Mouse (Mus musculus): Measurements from ENCODE around the gene Pard3b. TPM values are rescaled to one million over a fixed set of nuclear protein-coding genes. Genes with fewer than 3 reads are reported as not detected.

Gene Pard3b
- polyA plus RNA-seq, 1 experiment from 2014 or later = 8.8 TPM

DNA sequence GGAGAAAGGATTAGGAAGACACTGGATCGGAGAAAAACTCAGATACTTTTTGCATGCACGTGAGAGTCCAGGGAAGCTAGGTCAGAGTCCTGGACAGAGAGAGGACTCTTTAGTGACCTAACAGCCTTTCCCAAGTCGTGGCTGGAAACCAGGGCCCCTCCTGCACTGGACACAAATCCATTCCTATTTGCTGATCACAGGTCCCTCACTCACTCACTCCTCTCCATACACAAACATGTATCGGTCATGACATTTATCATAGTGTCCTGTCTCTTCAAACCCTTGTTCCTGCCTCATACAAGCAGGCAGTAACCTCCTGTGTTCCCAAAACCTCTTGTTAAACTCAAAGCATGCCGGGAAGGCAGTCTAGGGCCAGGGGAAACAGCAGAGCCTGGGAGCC is 1028.2 kb downstream of the Pard3b start:
- peak; percentile 64 for DNase-seq (ENCODE audit: low spot score, missing footprints)
- H3K27ac ChIP-seq (ENCODE audit: low read depth, low read length) = no peak overlapping the region
- H3K4me1 ChIP-seq (ENCODE audit: control insufficient read depth, insufficient read depth, low read length) = peaks cover 6% of the 10 kb centered on the region
- H3K27me3 ChIP-seq (ENCODE audit: control insufficient read depth, insufficient read depth, low read length) = no peaks in the 10 kb centered on the region
- no peaks in the 10 kb centered on the region; the same call in 1 of the 2 replicates for H3K9me3 ChIP-seq (ENCODE audit: control insufficient read depth, low read length)
- ATAC-seq (ENCODE audit: low FRiP score) = no peak
- H3K4me2 ChIP-seq = no peak overlapping the region
- 75% methylated on average over 5 of the region's 5 CpGs for WGBS
- H3K4me3 ChIP-seq (ENCODE audit: low read depth, low read length) = no peak overlapping the region
- no peaks in the 10 kb centered on the region for H3K36me3 ChIP-seq (ENCODE audit: control insufficient read depth, insufficient read depth, low read length)
- no peak overlapping the region for H3K9ac ChIP-seq (ENCODE audit: low read length)

DNA sequence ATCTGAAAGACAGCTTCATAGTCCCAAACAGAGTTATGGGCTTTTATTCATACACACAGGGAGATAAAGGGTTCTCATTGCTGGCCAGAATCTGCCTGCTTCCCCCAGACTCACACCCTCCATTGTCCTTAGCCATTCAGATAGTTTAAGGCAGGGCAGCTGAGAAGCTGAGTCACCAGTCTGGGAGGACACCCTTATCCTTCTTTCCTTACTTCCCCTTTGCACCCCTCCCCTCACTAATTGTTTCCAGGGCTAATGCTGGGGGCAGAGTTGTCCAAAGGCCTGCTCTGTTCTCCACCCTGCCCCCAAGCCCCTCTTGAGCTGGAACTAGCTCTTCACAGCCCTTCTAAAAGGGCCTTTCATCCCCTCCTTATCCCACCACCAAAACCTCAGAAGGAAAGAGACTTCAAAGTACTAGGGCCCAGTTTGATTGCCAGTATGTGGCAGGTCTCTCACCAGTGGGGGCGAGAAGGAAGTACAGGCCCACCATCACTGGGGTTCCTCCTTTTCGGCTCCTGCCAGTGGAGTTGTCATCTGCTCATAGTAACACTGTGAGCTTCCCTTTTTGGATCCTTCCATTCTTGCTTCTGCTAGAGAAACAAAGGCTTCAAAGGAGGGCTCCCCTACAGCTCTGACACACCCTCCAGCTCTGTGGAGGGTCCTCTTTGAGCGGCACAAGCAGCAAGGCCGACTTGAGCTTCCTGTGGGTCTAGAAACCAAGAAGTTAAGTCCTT is 1040.2 kb downstream of the Pard3b start:
- ATAC-seq (ENCODE audit: low FRiP score) (no peak), DNase-seq (ENCODE audit: low spot score, missing footprints) (no peak)
- no peaks in the 10 kb centered on the region for H3K27me3 ChIP-seq (ENCODE audit: control insufficient read depth, insufficient read depth, low read length)
- WGBS = 37% methylated on average over 4 of the region's 4 CpGs
- no peak overlapping the region for H3K27ac ChIP-seq (ENCODE audit: low read depth, low read length)
- H3K4me2 ChIP-seq = no peak overlapping the region
- no peaks in the 10 kb centered on the region for H3K9me3 ChIP-seq (ENCODE audit: control insufficient read depth, low read length)
- H3K36me3 ChIP-seq (ENCODE audit: control insufficient read depth, insufficient read depth, low read length) = no peaks in the 10 kb centered on the region
- H3K9ac ChIP-seq (ENCODE audit: low read length) = no peak overlapping the region
- no peak overlapping the region for H3K4me3 ChIP-seq (ENCODE audit: low read depth, low read length)
- peaks cover 6% of the 10 kb centered on the region; the same call in 1 of the 2 replicates for H3K4me1 ChIP-seq (ENCODE audit: control insufficient read depth, insufficient read depth, low read length)

DNA sequence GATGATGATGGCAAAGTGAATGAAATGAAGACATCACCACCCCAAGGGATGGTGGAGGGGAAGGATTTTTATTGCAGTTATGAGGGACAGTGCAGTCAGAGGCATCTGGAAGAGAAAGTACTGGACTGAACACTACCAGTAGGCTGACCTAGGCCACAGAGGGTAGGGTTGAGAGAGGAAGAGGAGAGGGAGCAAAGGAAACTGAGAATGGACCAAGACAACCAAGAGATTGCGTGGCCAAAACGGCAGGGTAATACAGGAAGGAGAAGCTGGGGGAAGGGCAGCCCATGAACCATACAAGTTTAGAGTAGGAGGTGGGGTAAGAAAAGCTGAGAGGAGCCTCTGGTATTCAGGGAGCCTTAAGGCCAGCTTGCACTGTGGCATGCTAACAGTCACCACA is 1040.8 kb downstream of the Pard3b start:
- Histone ChIP-seq H3K9me3 (ENCODE audit: control insufficient read depth, low read length) (no peaks in the 10 kb centered on the region), H3K36me3 (ENCODE audit: control insufficient read depth, insufficient read depth, low read length) (no peaks in the 10 kb centered on the region), H3K4me3 (ENCODE audit: low read depth, low read length) (no peak overlapping the region), H3K27ac (ENCODE audit: low read depth, low read length) (no peak overlapping the region), H3K9ac (ENCODE audit: low read length) (no peak overlapping the region), H3K4me2 (no peak overlapping the region), H3K27me3 (ENCODE audit: control insufficient read depth, insufficient read depth, low read length) (no peaks in the 10 kb centered on the region), H3K4me1 (ENCODE audit: control insufficient read depth, insufficient read depth, low read length) (peaks cover 6% of the 10 kb centered on the region; the same call in 1 of the 2 replicates)
- 86% methylated on average over 2 of the region's 2 CpGs for WGBS
- ATAC-seq (ENCODE audit: low FRiP score) = no peak
- no peak for DNase-seq (ENCODE audit: low spot score, missing footprints)

DNA sequence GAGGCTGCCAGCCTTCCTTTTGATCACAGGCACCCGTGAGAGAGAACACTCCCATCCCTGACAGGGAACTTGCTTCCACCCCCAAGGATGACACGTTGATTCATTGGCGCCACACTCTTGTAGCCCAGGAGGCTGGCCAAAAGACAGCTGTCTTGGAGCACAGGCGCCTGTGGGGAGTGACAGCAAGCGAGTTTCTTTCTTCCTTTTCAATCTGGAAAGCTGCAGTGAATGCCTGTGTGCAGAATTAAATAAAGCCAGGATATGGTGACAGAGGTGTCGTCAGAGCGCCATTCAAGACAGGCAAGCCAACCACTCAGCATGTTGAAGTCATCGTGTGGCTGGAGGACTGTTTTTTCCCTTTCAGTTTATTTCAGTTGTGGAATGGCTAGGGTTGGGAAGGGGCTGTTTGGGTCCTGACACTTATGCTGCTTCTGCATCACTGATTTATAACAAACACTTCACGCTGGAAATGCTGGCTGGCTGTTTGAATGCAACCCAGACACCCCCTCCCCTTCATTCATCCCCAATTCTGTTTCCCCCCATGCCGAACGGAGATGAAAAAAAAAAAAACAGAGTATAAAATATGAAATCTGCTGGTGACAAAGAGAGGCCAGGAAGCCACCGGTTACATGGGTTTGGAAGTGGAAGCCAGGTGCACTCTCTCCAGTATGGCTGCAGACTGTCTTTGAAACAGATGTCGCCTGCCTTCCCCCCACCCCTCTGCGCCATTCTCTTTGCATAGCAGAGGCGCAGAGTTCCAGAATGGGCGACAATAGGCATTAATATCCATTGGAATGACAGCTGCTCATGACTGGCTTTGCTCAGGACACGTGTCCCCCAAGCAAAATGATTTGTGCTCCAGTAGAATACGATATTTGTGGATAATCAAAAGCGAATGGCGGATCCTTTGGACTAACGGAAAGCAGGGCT is 1044.1 kb downstream of the Pard3b start:
- Histone ChIP-seq H3K4me3 (ENCODE audit: low read depth, low read length) (no peak overlapping the region), H3K4me1 (ENCODE audit: control insufficient read depth, insufficient read depth, low read length) (peaks cover 6% of the 10 kb centered on the region; the same call in 1 of the 2 replicates), H3K36me3 (ENCODE audit: control insufficient read depth, insufficient read depth, low read length) (no peaks in the 10 kb centered on the region), H3K9me3 (ENCODE audit: control insufficient read depth, low read length) (no peaks in the 10 kb centered on the region), H3K27me3 (ENCODE audit: control insufficient read depth, insufficient read depth, low read length) (no peaks in the 10 kb centered on the region), H3K9ac (ENCODE audit: low read length) (0 out of 2 replicates have a peak overlapping the region, but pooled peaks have one; percentile 9), H3K27ac (ENCODE audit: low read depth, low read length) (peak overlapping the region; percentile 8; the same call in 1 of the 2 replicates), H3K4me2 (0 out of 2 replicates have a peak overlapping the region, but pooled peaks have one; percentile 7)
- DNase-seq (ENCODE audit: low spot score, missing footprints) (peak; percentile 72), ATAC-seq (ENCODE audit: low FRiP score) (peak; percentile 58)
- 67% methylated on average over 21 of the region's 21 CpGs for WGBS

DNA sequence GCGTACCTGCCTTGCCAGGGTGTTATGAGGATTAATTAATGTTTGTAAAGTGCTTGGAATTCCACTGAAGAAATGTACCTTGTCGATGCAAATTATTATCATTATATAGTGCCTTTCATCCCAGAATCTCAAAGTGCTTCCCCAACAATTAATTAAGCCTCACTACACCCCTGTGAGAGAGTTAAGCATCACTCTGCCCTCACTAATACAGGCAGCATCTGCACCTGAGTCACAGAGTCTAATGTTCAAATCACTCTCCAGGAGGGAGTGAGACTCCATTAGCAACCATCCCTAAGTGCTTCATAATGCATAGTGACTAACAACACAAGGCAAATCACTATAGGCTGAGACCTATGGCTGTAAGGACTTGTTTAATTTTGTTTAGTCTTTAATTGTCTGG is 1044.9 kb downstream of the Pard3b start:
- Histone ChIP-seq H3K9ac (ENCODE audit: low read length) (no peak overlapping the region), H3K4me1 (ENCODE audit: control insufficient read depth, insufficient read depth, low read length) (peaks cover 6% of the 10 kb centered on the region; the same call in 1 of the 2 replicates), H3K27me3 (ENCODE audit: control insufficient read depth, insufficient read depth, low read length) (no peaks in the 10 kb centered on the region), H3K4me3 (ENCODE audit: low read depth, low read length) (no peak overlapping the region), H3K9me3 (ENCODE audit: control insufficient read depth, low read length) (no peaks in the 10 kb centered on the region), H3K27ac (ENCODE audit: low read depth, low read length) (no peak overlapping the region), H3K4me2 (no peak overlapping the region), H3K36me3 (ENCODE audit: control insufficient read depth, insufficient read depth, low read length) (no peaks in the 10 kb centered on the region)
- 86% methylated on average over 2 of the region's 2 CpGs for WGBS
- no peak for ATAC-seq (ENCODE audit: low FRiP score)
- DNase-seq (ENCODE audit: low spot score, missing footprints) = peak; percentile 54

DNA sequence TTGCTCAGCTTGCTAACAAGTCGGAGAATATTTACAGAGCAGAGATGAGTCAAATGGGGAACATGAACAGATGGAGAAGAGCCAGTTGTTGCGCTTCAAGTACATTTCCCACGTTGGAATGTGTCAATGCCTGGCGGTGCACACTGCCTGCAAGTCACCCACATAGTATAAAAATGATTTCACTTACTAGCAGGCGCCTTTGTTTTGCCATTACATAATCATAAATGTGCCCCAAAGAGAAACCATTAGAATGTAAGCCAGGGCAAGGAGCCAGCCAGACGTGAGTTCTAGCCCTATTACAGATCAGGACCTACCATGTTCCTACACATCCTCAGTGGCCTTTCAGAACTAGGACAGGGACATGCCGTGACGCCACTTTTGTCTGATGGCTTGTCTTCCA is 1048.9 kb downstream of the Pard3b start:
- Histone ChIP-seq H3K27me3 (ENCODE audit: control insufficient read depth, insufficient read depth, low read length) (no peaks in the 10 kb centered on the region), H3K9me3 (ENCODE audit: control insufficient read depth, low read length) (no peaks in the 10 kb centered on the region), H3K4me2 (no peak overlapping the region), H3K9ac (ENCODE audit: low read length) (no peak overlapping the region), H3K27ac (ENCODE audit: low read depth, low read length) (no peak overlapping the region), H3K36me3 (ENCODE audit: control insufficient read depth, insufficient read depth, low read length) (no peaks in the 10 kb centered on the region), H3K4me1 (ENCODE audit: control insufficient read depth, insufficient read depth, low read length) (peaks cover 3% of the 10 kb centered on the region; the same call in 1 of the 2 replicates), H3K4me3 (ENCODE audit: low read depth, low read length) (no peak overlapping the region)
- ATAC-seq (ENCODE audit: low FRiP score) = no peak
- DNase-seq (ENCODE audit: low spot score, missing footprints) = no peak
- WGBS = 89% methylated on average over 8 of the region's 8 CpGs

DNA sequence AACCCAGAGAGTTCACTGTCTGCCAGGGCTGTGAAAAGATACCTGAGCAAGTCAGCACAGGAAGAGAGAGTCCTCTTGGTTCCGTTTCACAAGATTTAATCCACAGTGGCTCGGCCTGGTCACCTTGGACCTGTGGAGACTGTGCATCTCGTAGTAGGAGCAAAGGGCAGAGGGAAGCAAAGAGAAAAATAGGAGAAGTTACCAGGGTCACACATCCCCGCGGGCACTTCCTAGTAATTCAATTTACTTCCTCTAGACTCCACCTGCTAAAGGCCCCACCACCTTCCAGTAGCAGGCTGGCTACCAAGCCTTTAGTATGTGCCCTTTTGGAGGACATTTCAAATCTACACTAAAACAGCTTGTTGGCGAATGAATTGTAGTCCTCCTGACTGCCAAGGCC is 1052.6 kb downstream of the Pard3b start:
- Histone ChIP-seq H3K9me3 (ENCODE audit: control insufficient read depth, low read length) (no peaks in the 10 kb centered on the region), H3K4me1 (ENCODE audit: control insufficient read depth, insufficient read depth, low read length) (no peaks in the 10 kb centered on the region), H3K27me3 (ENCODE audit: control insufficient read depth, insufficient read depth, low read length) (no peaks in the 10 kb centered on the region), H3K4me3 (ENCODE audit: low read depth, low read length) (no peak overlapping the region), H3K9ac (ENCODE audit: low read length) (no peak overlapping the region), H3K4me2 (no peak overlapping the region), H3K36me3 (ENCODE audit: control insufficient read depth, insufficient read depth, low read length) (no peaks in the 10 kb centered on the region), H3K27ac (ENCODE audit: low read depth, low read length) (no peak overlapping the region)
- 90% methylated on average over 6 of the region's 6 CpGs for WGBS
- ATAC-seq (ENCODE audit: low FRiP score) = no peak
- no peak for DNase-seq (ENCODE audit: low spot score, missing footprints)

All from midbrain, embryonic 11.5 days (tissue).